Mouse (Mus musculus) hindbrain, embryonic 11.5 days (tissue): Measurements from ENCODE around the gene Eln. TPM values are rescaled to one million over a fixed set of nuclear protein-coding genes. Genes with fewer than 3 reads are reported as not detected.

Source experiments
- ATAC-seq: fragments of 200-750 bp; cut with Nextera tagmentation; 2 replicates; pipeline ENCODE4 v1.8.0; 2017; ENCODE audit warnings: mild to moderate bottlenecking, moderate TSS enrichment, moderate library complexity; ENCODE audit not compliant: low FRiP score
- DNase-seq: peaks from one replicate; pipeline ENCODE4 v3.0.0-alpha.2; 2015; ENCODE audit warnings: low spot score
- H3K27ac ChIP-seq: fragments of 300-500 bp; sonication (generic); 2 replicates; pipeline ENCODE4 v1.5.1; 2014; ENCODE audit warnings: mild to moderate bottlenecking, low read depth, low read length
- H3K27me3 ChIP-seq: fragments of 300-500 bp; sonication (generic); 2 replicates; pipeline ENCODE4 v1.6.1; 2014; ENCODE audit warnings: mild to moderate bottlenecking, low read length, moderate library complexity, mixed read lengths; ENCODE audit not compliant: control insufficient read depth, insufficient read depth
- H3K36me3 ChIP-seq: fragments of 300-500 bp; sonication (generic); 2 replicates; pipeline ENCODE4 v1.6.1; 2014; ENCODE audit warnings: mild to moderate bottlenecking, low read length, moderate library complexity, mixed read lengths; ENCODE audit not compliant: control insufficient read depth, insufficient read depth
- H3K4me1 ChIP-seq: fragments of 300-500 bp; sonication (generic); replicated peaks from 2 replicates; pipeline ENCODE4 v1.6.1; 2014; ENCODE audit warnings: low read length, mixed read lengths; ENCODE audit not compliant: control insufficient read depth, insufficient read depth
- H3K4me2 ChIP-seq: fragments of 300-500 bp; sonication (generic); replicated peaks from 2 replicates; pipeline ENCODE4 v1.6.1; 2014; ENCODE audit warnings: mild to moderate bottlenecking, low read depth, low read length
- H3K4me3 ChIP-seq: fragments of 300-500 bp; sonication (generic); 2 replicates; pipeline ENCODE4 v1.5.1; 2014; ENCODE audit warnings: low read depth, low read length
- H3K9ac ChIP-seq: fragments of 300-500 bp; sonication (generic); 2 replicates; pipeline ENCODE4 v1.6.1; 2014; ENCODE audit warnings: low read depth, low read length
- H3K9me3 ChIP-seq: fragments of 300-500 bp; sonication (generic); 2 replicates; pipeline ENCODE4 v1.6.1; 2016; ENCODE audit warnings: low read length; ENCODE audit not compliant: control insufficient read depth
- WGBS: fragments of 180-500 bp; shearing (Covaris S2); extraction: QIAGEN DNeasy Blood & Tissue Kit; methylation state at CpG from one replicate; pipeline ENCODE4 v1.1.7; 2014; 5-methylcytosine and 5-hydroxymethylcytosine counted together
- polyA plus RNA-seq: library from polyadenylated mRNA; unstranded; fragments of >200 nt; fragmentation: Nextera tagmentation; extraction: Ambion mirVana; gene quantifications from 2 replicates; pipeline ENCODE4 v1.2.1, GENCODE M21; 2014

Gene Eln
- polyA plus RNA-seq, 1 experiment from 2014 or later: 1.7 TPM

DNA sequence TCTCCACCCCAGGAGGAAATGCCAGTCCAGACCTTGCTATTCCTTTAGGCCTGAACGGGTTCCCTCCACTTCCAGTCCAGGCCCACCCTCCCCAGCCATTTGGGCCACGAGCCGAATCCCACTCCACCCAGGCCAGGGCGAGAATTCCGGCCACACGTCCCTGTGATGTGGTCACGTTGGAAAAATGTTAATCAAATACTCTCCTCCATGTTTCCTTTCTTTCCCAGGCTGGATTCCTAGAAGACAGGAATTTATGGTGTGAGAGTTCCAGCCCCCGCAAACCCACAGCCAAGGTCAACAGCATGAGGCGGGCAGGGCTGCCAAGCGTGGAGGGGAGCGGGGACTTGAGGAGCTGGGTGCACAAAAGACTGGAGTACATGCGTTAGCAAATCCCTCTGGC is 25.4 kb upstream of the Eln start:
- no peaks in the 10 kb centered on the region for H3K27me3 ChIP-seq
- no peak overlapping the region for H3K4me2 ChIP-seq
- H3K9me3 ChIP-seq: no peaks in the 10 kb centered on the region
- WGBS: 91% methylated on average over 12 of the region's 12 CpGs
- no peaks in the 10 kb centered on the region for H3K36me3 ChIP-seq
- DNase-seq: no peak
- no peak for ATAC-seq
- no peaks in the 10 kb centered on the region for H3K4me1 ChIP-seq
- H3K4me3 ChIP-seq: no peak overlapping the region
- no peak overlapping the region for H3K27ac ChIP-seq
- H3K9ac ChIP-seq: no peak overlapping the region

DNA sequence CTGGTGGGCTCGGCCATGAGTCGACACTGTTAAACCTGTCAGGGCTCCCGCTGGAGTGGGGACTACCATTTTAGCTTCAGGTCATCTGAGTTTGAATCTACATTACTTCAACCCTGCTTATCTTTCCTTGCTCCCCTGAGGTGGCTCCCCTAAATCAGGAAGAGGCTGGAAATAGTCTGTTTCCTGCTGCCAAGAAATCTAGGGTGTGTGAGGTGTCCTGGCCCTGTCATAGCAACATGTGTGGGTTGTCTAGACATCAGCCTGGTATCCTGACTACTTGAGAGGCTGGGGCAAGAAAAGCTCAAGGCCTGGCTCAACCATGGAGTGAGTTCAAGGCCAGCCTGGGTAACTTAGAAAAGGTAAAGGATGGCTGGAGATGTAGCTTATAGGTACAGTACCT is 24.6 kb upstream of the Eln start:
- Histone ChIP-seq H3K4me3 (no peak overlapping the region), H3K27me3 (no peaks in the 10 kb centered on the region), H3K9me3 (no peaks in the 10 kb centered on the region), H3K4me2 (no peak overlapping the region), H3K27ac (no peak overlapping the region), H3K36me3 (no peaks in the 10 kb centered on the region), H3K4me1 (no peaks in the 10 kb centered on the region), H3K9ac (no peak overlapping the region)
- 92% methylated on average over 3 of the region's 3 CpGs for WGBS
- ATAC-seq (no peak), DNase-seq (no peak)

DNA sequence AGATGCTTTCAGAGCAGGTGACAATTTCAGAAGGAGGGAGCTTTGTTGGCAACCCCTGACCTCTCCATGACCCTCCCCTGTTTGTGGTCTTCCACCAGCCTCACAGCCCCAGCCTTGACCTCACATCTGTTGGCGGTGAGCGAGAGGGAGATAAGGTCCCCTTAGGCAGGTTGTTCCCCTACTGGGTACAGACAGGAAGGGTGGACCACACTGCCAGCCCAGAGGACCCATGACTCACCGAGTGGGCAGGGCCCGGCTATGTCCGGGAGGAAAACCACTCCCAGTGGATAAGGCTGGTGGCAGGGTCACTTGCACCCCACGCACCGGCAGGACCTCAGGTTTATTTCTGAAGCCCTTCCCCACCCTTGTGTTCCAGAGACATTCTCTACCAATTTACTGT is 22.1 kb upstream of the Eln start:
- DNase-seq (no peak), ATAC-seq (no peak)
- Histone ChIP-seq H3K4me1 (no peaks in the 10 kb centered on the region), H3K27me3 (no peaks in the 10 kb centered on the region), H3K9ac (no peak overlapping the region), H3K9me3 (no peaks in the 10 kb centered on the region), H3K4me2 (no peak overlapping the region), H3K27ac (no peak overlapping the region), H3K4me3 (no peak overlapping the region), H3K36me3 (no peaks in the 10 kb centered on the region)
- WGBS: 83% methylated on average over 7 of the region's 7 CpGs

DNA sequence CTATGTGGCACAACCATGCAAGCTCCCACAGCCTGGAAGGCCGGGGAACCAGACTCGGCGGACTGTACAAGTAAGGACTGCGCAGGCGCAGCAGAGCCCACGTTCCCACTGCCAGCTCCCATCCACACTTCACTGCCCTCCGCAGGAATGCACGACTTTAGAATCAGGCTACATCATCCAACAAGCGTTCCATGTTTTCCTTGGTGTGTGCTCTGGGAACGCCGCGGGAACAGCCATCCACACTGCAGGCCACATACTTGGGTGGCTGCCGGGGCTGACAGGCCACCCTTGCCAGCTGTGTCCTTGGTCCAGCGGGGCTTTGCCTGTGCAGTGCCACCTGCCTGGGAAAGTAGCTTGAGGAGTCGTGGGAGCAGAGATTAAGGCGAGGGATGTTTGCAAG is 18.3 kb upstream of the Eln start:
- H3K9ac ChIP-seq: no peak overlapping the region
- no peaks in the 10 kb centered on the region for H3K27me3 ChIP-seq
- H3K27ac ChIP-seq: no peak overlapping the region
- H3K4me1 ChIP-seq: no peaks in the 10 kb centered on the region
- WGBS: 85% methylated on average over 16 of the region's 16 CpGs
- no peak for DNase-seq
- no peak for ATAC-seq
- H3K9me3 ChIP-seq: no peaks in the 10 kb centered on the region
- no peaks in the 10 kb centered on the region for H3K36me3 ChIP-seq
- no peak overlapping the region for H3K4me2 ChIP-seq
- H3K4me3 ChIP-seq: no peak overlapping the region

DNA sequence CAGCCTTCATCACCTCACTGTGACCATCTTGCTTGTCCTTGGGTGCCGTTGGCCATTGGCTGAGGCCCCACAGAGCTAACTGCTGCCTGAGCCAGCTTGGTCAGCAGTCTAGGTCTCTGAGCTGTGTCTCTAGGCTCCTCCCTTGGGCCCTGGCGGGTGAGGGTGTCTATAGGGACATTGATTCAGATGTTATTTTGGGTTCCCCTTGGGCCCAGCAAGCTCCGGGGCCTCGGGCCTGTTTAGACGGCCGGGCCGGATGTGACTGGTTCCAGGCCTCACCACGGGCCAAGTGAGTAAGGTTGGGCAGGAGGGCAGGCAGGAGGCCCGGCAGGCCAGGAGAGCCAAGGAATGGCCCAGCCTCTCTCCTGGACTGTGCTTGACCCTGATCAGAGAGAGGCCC is 16.2 kb upstream of the Eln start:
- ATAC-seq: no peak
- no peaks in the 10 kb centered on the region for H3K27me3 ChIP-seq

GRCm38 (mm10) chr5:134761409-134762124 is 14.4 kb upstream of the Eln start:
- H3K27ac ChIP-seq: no peak overlapping the region
- no peak for ATAC-seq
- H3K27me3 ChIP-seq: no peaks in the 10 kb centered on the region
- no peak overlapping the region for H3K9ac ChIP-seq
- no peak overlapping the region for H3K4me2 ChIP-seq
- H3K36me3 ChIP-seq: no peaks in the 10 kb centered on the region
- DNase-seq: no peak
- H3K9me3 ChIP-seq: no peaks in the 10 kb centered on the region
- no peaks in the 10 kb centered on the region for H3K4me1 ChIP-seq
- no peak overlapping the region for H3K4me3 ChIP-seq
- 78% methylated on average over 18 of the region's 18 CpGs for WGBS

More for the DNA sequence above, 16.2 kb upstream of the Eln start:
- DNase-seq: no peak
- Histone ChIP-seq H3K4me2 (no peak overlapping the region), H3K9ac (no peak overlapping the region), H3K4me1 (no peaks in the 10 kb centered on the region), H3K4me3 (no peak overlapping the region), H3K36me3 (no peaks in the 10 kb centered on the region), H3K9me3 (no peaks in the 10 kb centered on the region), H3K27ac (no peak overlapping the region)
- 86% methylated on average over 9 of the region's 9 CpGs for WGBS

GRCm38 (mm10) chr5:134756031-134756430 is 8.9 kb upstream of the Eln start:
- H3K4me2 ChIP-seq: no peak overlapping the region
- H3K36me3 ChIP-seq: no peaks in the 10 kb centered on the region
- no peaks in the 10 kb centered on the region for H3K9me3 ChIP-seq
- H3K27ac ChIP-seq: no peak overlapping the region
- WGBS: 31% methylated on average over 13 of the region's 13 CpGs
- no peak overlapping the region for H3K4me3 ChIP-seq
- H3K9ac ChIP-seq: no peak overlapping the region
- DNase-seq (no peak), ATAC-seq (no peak)
- no peaks in the 10 kb centered on the region; the same call in 1 of the 2 replicates for H3K27me3 ChIP-seq
- no peaks in the 10 kb centered on the region for H3K4me1 ChIP-seq

DNA sequence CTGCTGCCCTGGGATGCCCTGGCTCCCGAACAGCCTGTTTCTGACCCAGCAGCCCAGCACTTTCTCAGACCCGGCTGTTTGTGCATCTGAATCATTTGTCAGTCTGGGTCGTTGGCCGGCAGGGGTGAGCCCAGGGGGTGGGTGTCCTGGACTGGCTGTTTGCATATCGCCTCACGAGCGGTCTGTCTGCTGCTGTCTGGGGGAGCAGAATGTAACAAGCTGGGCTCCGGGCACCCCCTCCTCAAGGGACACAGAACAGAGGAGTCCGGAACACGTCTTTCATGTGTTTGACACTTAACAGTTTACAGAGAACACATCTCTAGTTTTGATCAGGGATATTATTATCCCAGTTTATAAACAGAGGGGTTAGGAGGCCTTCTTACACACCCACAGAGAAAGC is 7.0 kb upstream of the Eln start:
- Histone ChIP-seq H3K9ac (no peak overlapping the region), H3K4me2 (no peak overlapping the region), H3K4me1 (no peaks in the 10 kb centered on the region), H3K36me3 (no peaks in the 10 kb centered on the region), H3K27ac (no peak overlapping the region), H3K27me3 (no peaks in the 10 kb centered on the region; the same call in 1 of the 2 replicates), H3K9me3 (no peaks in the 10 kb centered on the region), H3K4me3 (no peak overlapping the region)
- no peak for ATAC-seq
- no peak for DNase-seq
- 51% methylated on average over 10 of the region's 10 CpGs for WGBS

GRCm38 (mm10) chr5:134750469-134750868 is 3.3 kb upstream of the Eln start:
- whole genome bisulfite sequencing: 85% methylated on average over 7 of the region's 7 CpGs
- Histone ChIP-seq H3K4me2 (no peak overlapping the region), H3K9me3 (no peaks in the 10 kb centered on the region), H3K4me3 (no peak overlapping the region), H3K27me3 (no peaks in the 10 kb centered on the region; the same call in none of the 2 replicates), H3K4me1 (peaks cover 7% of the 10 kb centered on the region; the same call in 1 of the 2 replicates), H3K36me3 (no peaks in the 10 kb centered on the region), H3K9ac (no peak overlapping the region), H3K27ac (no peak overlapping the region)
- ATAC-seq (no peak), DNase-seq (no peak)
